Mouse (Mus musculus): ENCODE data around the gene Hip1r. TPM values are rescaled to one million over a fixed set of nuclear protein-coding genes. Genes with fewer than 3 reads are reported as not detected.
A peak's percentile ranks its signal among the peaks of the same experiment; 100 is the strongest.

Gene Hip1r
- total RNA-seq, 2 experiments from 2014 or later = 16.9 to 39.3 TPM

- ATAC-seq (replicated peaks; ENCODE audit: poor library complexity, severe bottlenecking) = no peak
Measured at GRCm38 (mm10) chr5:123994468-123994867, 21.0 kb downstream of the Hip1r start.

DNA sequence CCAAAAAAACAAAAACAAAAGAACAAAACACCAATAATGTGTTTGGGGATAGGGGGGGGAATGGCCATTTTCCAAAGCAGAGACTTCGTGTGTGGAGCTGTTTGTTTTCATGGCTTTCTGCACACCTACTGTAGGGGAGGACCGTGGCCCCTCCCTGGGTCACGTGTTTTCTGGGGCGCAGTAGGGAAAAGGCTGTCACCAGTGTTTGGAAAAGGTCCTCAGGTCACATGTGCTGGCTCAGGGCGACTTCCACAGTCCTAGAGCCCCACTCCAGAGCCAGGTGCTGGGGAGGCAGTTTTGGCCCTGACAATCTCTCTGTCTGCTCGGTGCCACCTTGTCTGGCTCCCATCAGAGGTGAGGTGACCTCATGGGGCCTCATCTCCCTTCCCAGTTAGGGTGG lies 22.0 kb downstream of the Hip1r start:
- no peak for ATAC-seq (replicated peaks; ENCODE audit: poor library complexity, severe bottlenecking)

GRCm38 (mm10) chr5:123996194-123996593 lies 22.8 kb downstream of the Hip1r start:
- no peak for ATAC-seq (replicated peaks; ENCODE audit: poor library complexity, severe bottlenecking)

GRCm38 (mm10) chr5:123996695-123997094 lies 23.3 kb downstream of the Hip1r start:
- ATAC-seq (replicated peaks; ENCODE audit: poor library complexity, severe bottlenecking) = no peak

- ATAC-seq (replicated peaks; ENCODE audit: poor library complexity, severe bottlenecking) = no peak
Measured at GRCm38 (mm10) chr5:123997211-123997751, 23.9 kb downstream of the Hip1r start.

- ATAC-seq (replicated peaks; ENCODE audit: poor library complexity, severe bottlenecking) = no peak
Measured at GRCm38 (mm10) chr5:123997811-123998210, 24.4 kb downstream of the Hip1r start.

GRCm38 (mm10) chr5:123998370-123998769 lies 24.9 kb downstream of the Hip1r start:
- no peak for ATAC-seq (replicated peaks; ENCODE audit: poor library complexity, severe bottlenecking)

GRCm38 (mm10) chr5:124000824-124001223 lies 27.4 kb downstream of the Hip1r start:
- ATAC-seq (replicated peaks; ENCODE audit: poor library complexity, severe bottlenecking) = peak; percentile 61

DNA sequence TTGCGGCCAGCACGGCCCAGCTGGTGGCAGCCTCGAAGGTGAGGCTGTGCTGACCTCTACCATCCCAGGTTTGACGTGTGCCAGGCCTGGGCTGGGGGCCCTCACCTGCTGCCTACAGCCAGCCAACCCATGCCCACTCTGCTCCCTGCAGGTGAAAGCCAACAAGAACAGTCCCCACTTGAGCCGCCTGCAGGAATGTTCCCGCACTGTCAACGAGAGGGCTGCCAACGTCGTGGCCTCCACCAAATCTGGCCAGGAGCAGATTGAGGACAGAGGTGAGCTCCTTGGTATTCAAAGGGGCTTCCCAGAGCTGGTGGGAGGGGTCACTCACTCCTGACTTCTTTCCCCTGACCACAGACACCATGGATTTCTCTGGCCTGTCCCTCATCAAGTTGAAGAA lies 27.8 kb downstream of the Hip1r start:
- ATAC-seq (replicated peaks; ENCODE audit: poor library complexity, severe bottlenecking) = no peak

GRCm38 (mm10) chr5:124002876-124003275 lies 29.4 kb downstream of the Hip1r start:
- no peak for ATAC-seq (replicated peaks; ENCODE audit: poor library complexity, severe bottlenecking)

DNA sequence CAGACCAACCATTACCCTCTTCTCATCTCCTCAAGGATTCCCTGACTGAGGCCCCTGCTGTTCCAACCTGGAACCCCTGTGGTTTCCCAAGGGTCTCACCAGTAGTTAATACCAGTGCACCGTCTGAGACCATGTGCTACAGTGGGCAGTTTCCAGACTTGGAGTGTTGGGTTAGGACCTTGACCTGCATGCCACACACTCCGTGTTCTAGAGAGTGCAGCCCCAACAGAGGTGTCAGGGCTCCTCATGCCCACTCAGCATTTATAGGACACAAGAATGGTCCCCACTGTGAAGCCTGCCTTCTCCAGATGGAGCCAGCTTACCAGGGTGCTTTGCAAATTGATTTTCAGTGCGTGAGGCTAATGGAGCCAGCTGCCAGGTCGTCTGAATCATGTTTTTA lies 29.9 kb downstream of the Hip1r start:
- ATAC-seq (replicated peaks; ENCODE audit: poor library complexity, severe bottlenecking) = no peak

DNA sequence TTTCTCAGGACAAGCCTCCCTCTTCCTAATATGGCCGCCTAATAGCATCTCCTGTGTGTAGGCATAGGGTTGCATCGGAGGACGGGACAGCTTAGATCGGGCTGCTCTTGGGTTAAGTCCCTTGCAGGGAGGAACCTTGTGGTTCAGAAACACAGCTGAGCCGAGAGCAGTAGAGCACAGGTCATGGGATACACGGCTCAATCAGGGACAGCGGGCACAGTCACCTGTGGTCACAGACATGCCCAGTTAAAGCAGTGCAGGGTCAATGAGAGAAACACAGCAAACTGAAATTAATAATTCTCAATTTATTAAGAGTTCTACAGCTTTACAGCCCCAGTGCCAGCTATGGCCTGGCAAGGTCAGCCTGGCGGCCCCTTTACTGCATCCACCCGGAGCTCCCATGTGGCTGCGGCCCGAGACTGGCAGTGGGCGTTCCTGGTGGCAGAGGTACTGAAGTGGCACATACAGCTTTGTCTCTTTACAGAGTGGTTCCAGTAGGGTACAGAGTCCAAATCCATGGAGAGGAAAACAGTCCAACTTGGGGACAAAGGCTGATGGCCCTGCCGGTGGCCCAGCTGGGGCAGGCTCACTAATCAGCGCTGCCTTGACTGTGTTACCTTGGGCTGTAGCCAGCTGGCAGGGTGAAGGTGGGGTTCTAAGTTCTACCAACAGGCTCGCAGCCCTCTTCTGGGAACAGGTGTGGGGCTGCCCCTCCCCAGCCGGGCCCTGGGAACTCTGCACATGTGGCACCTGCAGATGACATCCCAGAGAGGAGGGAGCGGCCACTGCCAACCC lies 31.1 kb downstream of the Hip1r start:
- no peak for ATAC-seq (replicated peaks; ENCODE audit: poor library complexity, severe bottlenecking)

- ATAC-seq (replicated peaks; ENCODE audit: poor library complexity, severe bottlenecking) = no peak
Measured at GRCm38 (mm10) chr5:124005151-124005500, 31.7 kb downstream of the Hip1r start.

DNA sequence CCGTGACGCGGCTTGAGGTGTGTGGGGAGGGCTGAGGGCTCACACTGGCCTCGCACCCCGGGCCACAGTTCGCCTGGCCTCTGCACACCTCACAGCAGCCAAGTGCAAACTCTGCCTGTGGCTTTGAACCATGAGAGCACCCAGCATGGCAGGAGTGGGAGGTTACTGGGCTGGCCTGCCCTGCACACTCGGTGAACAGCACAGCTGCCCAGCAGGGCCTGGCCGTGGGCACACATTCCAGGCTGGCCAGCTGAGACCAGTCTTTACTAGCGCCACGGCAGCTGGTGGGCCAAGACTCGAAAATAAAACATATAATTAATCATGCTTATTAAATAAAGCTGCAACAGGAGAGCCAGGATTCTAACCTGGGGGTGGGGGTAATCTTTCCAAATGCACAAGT lies 32.2 kb downstream of the Hip1r start:
- ATAC-seq (replicated peaks; ENCODE audit: poor library complexity, severe bottlenecking) = no peak

DNA sequence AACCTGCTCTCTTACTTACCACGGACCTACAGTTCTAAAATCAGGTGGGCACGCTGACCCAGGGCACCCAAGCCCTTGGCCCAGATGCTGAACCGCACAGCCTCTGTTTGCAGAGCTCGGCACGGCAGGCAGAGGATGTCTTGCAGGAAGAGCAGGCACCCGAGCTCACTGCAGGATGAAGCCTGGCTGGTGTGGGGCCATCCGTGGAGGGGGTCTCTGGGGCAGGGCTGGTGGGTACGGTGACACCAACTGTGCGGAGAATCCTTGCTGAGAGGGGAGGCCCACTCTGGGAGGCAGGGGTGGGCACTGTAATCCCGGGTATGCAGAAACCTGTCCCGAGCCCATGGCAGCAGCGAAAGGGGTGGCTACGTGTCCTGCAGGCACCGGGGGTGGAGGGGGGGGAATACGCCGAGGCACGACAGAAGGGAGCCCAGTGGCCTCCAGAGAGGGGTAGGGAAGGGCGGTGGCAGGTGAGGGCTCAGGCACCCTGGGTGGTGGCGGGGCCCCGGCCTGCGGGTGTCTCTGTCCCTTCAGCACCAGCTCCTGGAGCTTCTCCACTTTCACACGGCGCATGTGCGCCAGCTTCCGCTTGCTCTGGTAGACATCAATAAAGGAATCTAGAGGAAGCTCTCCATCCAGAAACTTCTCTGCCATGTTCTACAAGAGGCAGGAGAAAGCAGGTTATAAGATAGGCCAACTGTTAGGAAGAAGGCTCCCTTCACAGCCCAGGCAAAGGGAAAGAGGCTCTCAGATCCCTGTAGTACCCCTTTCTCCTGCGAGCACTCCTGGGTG lies 32.9 kb downstream of the Hip1r start:
- ATAC-seq (replicated peaks; ENCODE audit: poor library complexity, severe bottlenecking) = no peak

GRCm38 (mm10) chr5:124006891-124007491 lies 33.6 kb downstream of the Hip1r start:
- ATAC-seq (replicated peaks; ENCODE audit: poor library complexity, severe bottlenecking) = no peak

DNA sequence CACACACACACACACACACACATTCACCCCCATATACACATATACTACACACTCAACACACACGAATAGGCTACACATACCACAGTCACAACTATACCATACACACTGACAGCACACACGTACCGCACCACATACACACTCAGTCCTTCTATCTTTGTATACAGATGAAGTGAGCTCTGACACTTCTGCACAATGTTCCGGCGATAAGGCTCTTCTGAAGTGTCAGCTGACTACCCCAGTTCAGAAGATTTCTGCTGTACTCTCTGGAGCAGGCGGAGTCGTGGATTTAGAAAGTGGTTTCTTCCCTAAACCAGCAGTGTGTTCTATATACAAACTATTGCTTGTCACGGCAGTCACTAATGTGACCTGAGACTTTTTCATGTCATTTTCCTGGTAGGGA lies 36.6 kb downstream of the Hip1r start:
- ATAC-seq (replicated peaks; ENCODE audit: poor library complexity, severe bottlenecking) = no peak

GRCm38 (mm10) chr5:124010910-124011655 lies 37.7 kb downstream of the Hip1r start:
- ATAC-seq (replicated peaks; ENCODE audit: poor library complexity, severe bottlenecking) = no peak; the same call in 1 of the 2 replicates

DNA sequence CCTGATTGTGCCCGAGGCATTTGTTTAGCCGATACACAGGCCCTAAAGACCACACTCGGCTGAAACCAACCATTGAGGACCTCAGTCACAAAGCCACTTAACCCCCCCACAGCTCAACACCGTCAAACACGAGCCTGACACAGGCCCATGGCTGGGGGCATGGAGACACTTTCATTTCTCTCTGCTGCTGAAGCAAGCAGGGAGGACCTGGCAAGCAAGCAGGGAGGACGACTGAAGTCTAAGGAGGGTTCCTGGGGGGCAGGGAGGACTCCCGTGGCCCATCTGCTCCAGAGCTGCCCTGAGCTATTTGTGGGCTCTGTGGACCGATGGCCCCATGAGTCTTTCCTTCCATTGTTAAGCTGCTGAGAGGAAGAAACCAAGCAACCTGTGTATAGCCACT lies 38.5 kb downstream of the Hip1r start:
- peak; percentile 18; the same call in 1 of the 2 replicates for ATAC-seq (replicated peaks; ENCODE audit: poor library complexity, severe bottlenecking)

GRCm38 (mm10) chr5:124012885-124013284 lies 39.5 kb downstream of the Hip1r start:
- no peak for ATAC-seq (replicated peaks; ENCODE audit: poor library complexity, severe bottlenecking)
